Mouse (Mus musculus): ENCODE measurements around the gene Med15. TPM values are rescaled to one million over a fixed set of nuclear protein-coding genes. Genes with fewer than 3 reads are reported as not detected.

Gene Med15
- total RNA-seq, 4 experiments from 2014 or later: 22.3 to 27.2 (median 23.0) TPM

DNA sequence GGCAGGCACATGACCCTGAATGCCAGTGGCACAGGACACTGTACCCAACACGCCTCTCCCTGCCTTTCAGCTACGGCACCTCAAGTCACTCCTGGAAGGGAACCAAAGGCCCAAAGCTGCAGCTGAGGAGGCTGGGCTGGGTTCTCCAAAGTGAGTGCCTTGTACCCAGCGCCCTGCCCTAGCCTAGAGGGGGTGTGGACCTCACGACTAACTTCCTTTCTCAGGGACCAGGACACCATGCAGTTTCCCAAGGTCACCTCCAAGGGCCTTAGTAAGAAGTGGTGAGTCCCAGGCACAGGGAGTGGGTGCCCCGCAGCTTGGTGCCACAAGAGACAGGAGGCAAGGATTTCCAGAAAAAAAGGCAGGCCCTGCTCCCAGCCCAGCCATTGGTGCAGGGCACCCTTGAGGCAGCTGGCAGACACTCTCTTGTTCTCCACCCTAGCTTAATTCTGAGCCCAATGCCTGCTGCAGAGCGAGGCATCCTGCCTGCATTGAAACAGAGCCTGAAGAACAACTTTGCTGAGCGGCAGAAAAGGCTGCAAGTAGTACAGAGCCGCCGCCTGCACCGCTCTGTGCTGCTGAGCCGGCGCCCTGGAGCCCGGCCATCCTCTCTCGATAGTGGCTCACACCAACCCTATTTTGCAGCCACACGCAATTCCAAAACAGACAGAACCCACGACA lies 82.6 kb downstream of the Med15 start:
- DNase-seq (ENCODE audit: low spot score): no peak

DNA sequence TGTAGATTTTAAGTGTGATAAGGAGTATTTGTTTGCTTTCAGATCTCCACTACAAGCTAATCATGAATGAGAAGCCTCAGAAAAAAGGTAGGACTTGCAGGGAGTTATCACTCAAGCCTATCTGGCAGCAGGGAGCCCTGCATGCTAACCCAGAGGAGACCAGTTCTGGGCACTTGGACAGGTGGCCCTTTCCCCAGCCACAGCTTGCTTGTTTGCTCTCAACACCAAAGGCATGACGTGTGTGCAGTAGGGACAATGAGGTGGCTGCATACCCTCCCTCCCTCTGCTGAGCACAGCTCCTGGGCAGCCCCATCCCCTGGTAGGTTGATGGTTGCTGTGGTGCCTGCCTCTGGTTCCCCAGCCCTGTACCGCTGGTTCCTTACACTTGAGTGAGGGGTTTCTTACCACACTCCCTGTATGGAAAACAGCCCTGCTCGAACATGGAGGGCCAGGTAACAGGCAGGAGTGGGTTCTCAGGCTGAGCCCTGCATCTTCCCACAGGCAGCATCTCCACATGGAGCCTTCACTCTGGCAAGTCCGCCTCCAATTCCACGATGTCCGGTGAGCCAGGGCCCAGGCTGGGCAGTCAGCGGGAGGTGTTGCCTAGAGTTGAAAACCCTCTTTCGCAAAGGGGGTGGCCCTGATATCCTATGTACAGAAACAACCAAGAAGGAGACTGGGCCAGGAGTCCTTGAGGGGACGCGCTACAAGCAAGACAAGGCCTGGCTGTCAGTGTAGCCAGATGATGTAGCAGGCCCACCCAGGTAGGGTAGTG lies 84.9 kb downstream of the Med15 start:
- no peak for DNase-seq (ENCODE audit: low spot score)

DNA sequence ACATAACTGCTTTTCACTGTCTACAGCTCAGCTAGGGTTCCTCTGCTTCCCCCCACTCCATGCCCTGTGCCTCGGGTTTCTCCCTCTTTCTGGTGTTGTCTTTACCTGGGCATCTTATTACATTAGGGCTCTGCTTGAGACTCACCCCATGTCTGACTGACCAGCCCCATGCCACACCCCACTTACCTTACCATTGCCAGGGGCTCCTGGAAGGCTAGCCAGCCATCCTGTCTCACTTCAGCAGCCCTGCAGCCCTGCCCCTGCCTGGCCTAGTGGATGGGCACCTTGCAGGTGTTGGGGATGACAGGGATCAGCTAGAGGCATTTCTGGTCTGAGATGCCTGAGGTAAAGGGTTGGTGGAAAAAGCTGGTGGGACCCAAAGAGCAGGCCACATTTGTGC lies 85.5 kb downstream of the Med15 start:
- DNase-seq (ENCODE audit: low spot score): no peak

DNA sequence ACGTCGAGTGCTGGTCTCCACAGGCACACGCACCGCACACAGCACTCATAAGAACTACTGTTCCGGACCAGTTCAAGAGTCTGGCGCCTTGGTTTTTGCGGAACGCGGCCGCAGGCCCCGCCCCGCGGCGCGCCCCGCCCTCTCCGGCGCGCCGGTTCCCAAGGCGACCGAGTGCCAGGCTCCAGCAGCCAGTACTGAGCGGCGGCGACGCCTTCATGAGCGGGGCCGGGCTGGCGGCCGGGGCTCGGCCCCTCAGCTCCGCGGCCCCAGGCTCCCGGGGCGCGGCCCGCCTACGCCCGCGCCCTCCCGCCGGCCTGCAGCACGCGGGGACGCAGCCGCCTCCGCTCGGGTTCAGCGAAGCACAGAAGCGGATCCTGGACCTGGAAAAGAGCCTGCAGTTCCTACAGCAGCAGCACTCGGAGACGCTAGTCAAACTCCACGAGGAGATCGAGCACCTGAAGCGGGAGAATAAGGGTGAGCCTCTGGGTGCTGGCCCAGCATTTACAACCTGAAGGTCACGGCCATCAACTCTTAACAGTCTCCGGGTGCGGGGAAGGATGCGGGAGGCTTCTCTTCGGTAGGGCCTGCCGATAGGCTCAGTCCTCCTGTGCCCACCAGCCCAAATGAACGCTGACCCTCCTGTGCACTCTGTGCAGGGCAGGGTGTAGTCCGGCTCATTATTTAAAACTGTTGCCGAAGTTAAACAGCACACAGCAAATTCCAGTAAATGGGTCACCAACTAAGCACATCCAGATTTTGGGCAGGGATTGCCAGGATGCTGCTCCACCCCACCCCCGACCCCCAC lies 86.2 kb downstream of the Med15 start, which contains the start of gene Ccdc74a:
Ccdc74a (plus strand) TSS at position 161 of the 805 bp plus-strand sequence.
- DNase-seq (ENCODE audit: low spot score): peak; percentile 70

DNA sequence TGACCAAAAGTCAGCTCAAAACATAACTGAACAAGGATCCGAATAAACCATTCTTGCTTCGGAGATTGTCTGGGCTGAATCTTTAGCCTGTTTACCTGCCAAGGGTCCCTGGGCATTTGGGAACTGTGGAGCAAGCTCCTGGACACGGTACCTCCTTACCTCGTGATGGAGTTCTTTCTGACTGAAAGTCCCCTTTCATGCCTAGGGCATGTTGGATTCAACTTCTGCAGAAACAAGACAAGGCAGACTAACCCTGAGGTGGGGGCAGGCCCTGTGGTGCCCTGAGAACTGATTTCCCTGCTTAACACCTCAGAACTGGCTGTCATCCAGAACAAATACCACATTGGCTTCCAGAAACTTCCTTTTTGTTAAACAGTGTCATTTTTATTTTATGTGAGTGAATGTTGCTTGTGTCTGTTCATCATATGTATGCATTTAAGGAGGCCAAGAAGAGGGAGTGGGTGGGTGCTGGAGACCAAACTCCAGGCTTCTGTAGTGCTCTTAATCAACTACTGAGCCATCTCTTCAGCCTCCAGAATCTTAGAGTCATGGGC lies 89.2 kb downstream of the Med15 start:
- DNase-seq (ENCODE audit: low spot score): no peak

DNA sequence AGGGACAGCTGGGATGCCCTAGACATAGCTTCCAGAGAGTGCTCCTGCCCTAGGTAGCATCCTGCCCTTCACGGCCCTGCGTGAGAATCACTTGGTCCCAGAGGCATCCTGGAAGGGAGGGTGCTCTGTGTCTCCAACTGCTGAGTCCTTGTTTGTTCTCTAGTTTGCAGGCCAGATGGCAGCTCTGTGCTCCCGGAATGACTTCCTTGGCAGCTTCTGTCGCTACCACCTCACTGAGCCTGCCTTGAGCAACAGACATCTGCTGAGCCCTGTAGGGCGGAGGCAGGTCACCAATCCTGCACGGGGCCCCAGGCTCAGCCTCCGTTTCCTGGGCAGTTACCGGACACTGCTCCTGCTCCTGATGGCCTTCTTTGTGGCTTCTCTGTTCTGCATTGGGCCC lies 90.4 kb downstream of the Med15 start:
- DNase-seq (ENCODE audit: low spot score): no peak

DNA sequence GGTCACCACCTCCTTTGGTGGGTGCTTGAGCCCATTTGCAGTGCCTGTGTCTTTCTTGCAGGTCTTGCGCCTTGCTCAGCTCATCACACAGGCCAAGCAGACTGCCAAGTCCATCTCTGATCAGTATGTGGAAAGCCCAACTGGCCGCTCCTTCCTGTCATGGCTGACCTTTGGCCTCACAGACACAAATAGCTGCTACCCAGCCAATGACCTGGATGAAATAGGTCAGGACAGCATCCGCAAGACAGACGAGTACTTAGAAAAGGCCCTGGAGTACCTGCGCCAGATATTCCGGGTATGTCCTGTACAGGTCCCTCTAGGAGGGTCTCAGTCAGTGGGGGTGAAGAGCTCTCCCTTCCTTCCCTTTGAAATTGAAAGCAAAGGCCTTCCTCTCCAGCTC lies 91.4 kb downstream of the Med15 start:
- no peak for DNase-seq (ENCODE audit: low spot score)

DNA sequence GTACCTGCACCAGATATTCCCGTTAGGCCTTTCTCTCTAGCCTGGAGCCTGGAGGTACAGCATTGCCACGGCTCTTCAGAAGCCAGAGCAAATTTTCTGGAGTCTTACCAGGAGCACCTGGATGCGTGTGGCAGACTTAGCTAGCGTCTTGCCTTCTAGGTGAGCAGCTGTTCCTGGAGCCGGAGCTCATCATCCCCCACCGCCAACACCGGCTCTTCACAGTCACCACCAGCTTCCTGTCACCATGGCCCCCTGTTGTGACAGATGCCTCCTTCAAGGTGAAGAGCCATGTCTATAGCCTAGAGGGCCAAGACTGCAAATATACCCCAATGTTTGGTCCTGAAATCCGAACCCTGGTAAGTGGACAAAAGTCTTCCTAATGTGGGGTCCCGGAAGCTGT lies 92.0 kb downstream of the Med15 start:
- DNase-seq (ENCODE audit: low spot score): no peak

DNA sequence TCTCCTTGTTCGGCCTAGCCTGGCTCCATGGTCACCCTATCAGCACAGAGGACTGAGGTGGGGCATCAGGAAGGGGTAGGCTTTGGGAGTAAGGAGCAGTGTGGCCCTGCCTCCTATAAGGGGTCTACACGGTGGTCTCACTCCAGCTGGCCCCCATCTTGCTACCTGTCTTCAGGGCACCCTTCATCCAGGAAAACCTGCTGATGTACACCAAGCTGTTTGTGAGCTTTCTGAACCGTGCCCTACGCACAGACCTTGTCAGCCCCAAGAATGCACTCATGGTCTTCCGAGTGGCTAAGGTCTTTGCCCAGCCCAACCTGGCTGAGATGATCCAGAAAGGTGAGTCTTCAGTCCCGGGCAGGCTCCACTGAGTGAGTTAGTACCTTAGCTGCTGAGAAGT lies 92.7 kb downstream of the Med15 start:
- no peak for DNase-seq (ENCODE audit: low spot score)

DNA sequence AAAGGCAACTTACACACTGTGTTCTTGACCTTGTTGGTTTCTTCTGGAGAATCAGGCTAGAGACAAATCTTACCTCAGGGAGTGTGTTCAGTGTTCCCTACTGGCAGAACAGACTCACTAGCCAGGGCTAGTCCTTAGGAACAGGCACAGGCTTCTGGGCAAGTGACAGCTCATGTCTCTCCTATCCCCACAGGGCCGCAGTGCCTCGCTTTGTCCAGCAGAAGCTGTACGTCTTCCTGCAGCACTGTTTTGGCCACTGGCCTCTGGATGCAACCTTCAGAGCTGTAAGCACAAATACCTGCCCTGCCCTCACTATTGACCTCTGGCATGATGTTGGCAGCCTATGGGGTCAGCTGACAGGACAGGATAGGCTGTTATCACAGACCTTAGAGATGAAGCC lies 93.6 kb downstream of the Med15 start:
- DNase-seq (ENCODE audit: low spot score): no peak

DNA sequence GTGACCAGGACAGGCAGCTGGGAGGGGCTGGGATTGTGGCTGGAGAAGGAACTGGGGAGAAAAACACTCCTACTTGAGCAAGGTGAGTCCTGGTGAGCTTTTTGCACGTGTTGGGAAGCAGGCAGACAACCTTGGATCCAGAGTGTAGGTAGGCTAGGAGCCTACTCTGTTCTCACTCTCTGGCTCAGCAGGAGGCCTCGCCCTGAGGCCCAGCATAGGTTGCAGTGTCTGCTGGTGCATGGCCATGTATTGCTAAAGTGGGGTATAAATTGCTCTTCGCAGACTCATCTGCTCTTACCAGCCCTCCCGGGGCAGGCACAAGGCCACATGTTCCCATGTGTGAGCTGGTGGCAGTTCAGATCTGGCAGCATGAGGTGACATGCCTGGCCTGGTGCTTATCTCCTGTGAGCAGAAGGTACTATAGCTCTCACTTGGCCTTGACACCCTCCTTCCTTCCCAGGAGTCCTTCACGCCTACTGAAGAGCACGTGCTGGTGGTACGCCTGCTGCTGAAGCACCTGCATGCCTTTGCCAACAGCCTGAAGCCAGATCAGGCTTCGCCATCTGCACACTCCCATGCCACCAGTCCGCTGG lies 94.6 kb downstream of the Med15 start:
- no peak for DNase-seq (ENCODE audit: low spot score)

DNA sequence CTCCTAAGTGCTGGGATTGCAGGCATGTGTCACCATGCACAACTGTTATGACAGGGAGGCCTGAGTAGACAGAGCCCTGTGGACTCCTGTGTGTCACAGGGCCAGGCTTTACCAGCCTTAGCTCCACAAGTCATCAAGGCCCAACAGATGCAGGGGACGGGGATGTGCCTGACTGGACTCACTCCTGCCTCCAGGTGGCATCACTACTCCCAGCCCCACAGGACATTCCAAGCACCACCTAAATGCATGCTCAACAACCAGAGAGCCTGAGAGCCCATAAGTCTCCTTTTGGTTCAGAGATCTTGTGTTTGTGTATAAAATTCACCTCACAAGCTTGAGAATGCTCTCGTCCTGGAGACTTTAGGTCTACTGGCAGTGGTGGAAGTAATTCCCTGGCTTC lies 95.1 kb downstream of the Med15 start:
- no peak for DNase-seq (ENCODE audit: low spot score)

DNA sequence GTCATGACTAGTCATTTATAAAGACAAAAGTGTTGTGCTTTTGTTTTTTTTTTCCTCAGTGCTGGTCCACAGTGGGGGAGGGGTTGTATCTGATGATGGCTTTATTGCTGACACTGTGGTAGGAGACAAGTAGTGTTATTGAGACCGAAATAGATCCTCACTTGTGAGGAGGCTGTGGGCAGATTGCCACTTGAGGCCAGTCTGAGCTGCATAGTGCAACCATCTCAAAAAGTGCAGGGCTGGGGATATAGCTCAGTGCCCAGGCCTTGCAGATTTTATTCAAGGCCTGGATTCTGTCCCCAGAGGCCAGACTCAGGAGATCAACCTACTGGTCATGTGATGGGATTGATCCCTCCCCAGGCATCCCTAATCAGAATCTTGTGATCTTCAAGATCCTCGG lies 95.8 kb downstream of the Med15 start:
- no peak for DNase-seq (ENCODE audit: low spot score)

DNA sequence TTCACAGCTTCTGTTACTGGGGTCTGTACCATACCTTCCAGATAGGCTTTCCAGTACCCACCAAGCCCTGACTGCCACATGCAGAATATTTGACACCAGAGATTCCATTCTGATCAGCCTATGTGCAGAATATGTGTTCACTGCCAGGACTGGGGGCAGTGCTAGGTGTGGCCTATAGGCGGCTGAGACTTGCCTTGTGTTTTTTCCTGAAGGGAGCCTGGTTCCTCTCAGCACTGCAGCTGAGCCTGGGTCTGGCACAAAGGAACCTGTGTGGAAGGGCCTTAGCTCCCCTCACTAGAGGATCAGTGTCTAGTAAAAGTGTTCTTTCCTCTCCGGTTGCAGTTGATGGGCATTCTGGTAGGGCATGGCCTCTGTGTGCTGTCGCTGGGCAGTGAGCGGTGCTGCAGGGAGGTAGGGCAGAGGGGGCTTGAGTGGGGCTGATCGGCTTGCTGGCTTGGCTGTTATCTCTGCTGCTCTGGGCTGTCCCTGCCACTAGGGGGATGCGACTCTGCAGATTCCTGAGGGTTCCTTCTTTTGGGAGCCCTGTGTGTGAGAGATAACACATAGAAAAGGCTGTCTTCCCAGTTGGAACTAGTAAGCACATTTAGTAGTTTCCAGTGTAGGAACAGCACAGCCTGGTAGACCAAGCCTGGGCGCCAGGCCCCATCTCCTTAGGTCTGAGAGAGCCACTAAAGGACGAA lies 99.1 kb downstream of the Med15 start:
- no peak for DNase-seq (ENCODE audit: low spot score)

DNA sequence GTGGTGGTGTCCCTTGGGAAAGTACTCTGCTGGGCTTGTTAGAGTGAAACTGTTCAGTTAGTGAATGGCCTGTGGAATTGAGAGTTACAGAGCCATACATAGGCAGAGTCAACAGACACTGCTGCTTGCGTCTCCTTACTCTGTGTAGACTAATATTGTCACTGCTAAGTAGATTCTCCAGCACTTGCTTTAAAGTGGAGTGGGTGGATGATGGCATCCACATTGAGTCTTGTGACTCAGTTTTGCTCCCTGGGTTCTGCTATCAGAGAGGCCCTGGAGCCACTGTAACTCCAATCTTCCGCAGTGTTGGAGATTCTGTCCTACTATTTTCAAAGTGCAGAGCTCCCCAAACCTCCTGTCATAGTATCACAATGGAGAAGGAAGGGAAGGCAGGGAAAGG lies 100.1 kb downstream of the Med15 start:
- DNase-seq (ENCODE audit: low spot score): no peak

DNA sequence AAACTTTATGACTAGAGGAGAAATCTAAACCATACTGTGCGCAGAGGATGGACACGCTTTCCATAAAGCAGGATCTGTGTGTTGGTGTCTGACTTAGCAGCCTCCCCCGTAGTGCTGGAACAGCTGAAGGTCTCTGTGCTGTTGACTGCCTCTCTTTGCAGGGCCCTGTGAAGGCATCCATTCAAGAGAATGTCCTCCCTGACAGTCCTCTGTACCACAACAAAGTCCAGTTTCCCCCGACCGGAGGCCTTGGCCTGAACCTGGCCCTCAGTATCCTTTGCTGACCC lies 106.5 kb downstream of the Med15 start:
- no peak for DNase-seq (ENCODE audit: low spot score)

DNA sequence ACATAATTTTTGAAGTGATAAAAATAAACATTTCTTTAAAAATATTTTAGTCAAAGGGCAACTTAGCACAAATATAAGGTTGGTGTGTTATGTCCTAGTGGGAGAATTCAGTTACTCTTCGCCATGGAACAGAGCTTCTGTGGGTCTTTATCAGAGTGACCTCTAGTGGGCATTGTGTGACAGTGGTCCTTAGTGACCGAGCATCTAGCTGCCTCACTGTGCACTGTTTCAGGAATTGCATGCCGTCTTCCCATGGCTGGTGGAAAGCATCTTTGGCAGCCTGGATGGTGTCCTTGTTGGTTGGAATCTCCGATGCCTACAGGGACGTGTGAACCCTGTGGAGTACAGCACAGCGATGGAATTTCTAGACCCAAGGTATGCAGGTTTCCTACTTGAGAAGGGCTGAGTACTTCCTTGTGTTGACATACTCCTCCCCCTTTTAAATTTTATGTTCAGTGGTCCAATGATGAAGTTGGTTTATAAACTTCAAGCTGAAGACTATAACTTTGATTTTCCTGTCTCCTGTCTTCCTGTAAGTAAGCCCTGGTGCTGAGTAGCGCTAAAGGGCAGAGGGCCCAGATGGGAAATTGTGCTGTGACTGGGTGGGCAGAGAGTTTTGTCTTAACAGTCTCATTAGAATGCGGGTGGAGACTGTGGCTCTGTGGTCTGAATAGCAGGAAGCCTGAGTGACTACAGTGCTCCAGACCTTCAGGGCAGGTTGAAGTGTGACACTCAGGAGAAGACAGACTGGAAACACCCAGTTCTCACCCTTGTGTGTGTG lies 107.0 kb downstream of the Med15 start:
- no peak for DNase-seq (ENCODE audit: low spot score)

DNA sequence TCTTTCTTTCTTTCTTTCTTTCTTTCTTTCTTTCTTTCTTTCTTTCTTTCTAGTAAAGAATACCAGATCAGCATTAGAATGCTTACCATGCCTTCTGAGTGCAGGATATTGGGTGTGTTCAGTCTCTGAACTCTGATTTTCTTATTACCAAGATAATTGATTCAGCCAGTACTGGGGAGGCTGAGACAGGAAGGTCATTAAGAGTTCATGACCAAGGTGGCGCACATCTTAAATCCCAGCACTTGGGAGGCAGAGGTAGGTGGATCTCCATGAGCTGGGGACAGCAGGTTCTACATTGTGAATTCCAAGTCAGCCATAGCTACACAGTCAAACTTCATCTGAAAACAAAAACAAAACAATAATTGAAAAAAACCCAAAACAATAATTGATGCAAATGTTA lies 110.8 kb downstream of the Med15 start:
- no peak for DNase-seq (ENCODE audit: low spot score)

DNA sequence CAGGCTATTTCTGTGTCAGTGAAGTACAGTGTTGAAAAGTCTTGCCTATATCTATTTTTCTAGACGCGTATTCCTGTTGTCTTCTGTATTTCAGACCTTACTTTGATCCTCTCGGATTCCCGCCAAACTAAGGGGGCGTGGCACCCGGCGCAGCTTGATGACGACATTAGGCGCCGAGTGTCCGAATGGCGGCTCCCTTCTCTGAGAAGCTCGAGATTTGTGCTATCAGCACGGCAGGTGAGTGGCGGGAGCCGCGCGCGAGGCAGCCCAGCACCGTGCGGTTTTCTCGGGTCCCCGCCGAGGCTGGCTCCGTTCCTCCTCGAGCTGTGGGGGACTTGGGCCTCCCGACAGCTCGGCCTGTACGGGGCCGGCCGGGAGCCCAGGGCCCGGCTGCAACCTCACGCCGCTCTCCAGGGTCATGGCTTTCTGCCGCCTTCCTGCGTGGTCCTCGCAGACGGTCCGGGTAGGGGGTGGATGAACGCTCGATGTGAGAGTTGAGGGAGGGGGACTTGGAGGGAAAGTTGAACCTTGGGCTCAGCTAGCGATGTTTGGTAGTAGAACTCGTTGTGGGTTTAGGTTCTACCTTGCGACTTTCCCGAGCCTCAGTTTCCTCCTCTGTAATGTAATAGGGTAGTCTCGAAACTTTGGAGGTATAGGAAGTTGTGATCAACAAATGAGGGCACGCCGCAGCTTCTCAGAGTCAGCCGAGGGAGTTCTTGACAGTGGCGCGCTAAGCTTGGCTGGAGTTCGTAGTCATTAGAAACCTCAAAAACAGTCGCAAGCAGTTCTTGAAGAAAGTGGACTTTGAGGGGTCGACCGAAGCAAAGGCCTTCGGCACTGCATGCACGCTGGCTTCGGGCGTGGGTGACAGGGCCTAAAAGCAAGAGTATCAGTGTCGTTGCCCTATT lies 113.2 kb downstream of the Med15 start, which contains the start of gene Smpd4:
Smpd4 (plus strand) TSS at position 157 of the 908 bp plus-strand sequence.
- peak; percentile 91 for DNase-seq (ENCODE audit: low spot score)
